Comparison of ENCODE assay signal across 8 mouse cellular contexts in the genomic region with DNA sequence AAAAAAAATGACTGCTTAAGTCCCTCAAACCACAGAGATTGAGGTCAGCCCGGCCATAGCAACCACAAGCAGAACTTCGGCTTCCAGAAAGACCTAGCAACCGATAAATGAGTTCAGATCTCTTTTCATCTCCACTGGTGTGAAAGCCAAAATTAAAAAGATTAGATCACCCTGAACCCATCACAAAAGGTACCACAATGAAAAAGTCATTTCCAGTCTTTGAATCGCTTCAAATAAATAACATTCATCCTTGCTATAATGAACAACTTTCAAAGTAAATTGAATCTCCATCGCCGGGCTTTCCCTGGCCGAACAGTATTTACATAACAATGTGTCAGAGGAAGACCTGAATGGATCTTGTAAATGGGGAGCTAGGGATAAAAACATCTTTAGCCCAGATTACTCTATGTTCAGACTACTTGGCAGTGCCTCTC.
DNase-seq lines count a peak whose midpoint lies in the region; ATAC-seq and TF ChIP-seq lines count a peak whose summit lies in the region.

No protein-coding gene starts in this region.

- H3K9ac ChIP-seq in kidney, embryonic 16.5 days (replicated peaks; ENCODE audit: low read length) = no peak overlapping the region; the same call in 1 of the 2 replicates
- no peak overlapping the region for H3K9ac ChIP-seq in embryonic facial prominence, embryonic 12.5 days
- H3K9ac ChIP-seq in intestine, embryonic 15.5 days = no peak overlapping the region
- peak overlapping the region; percentile 70 for H3K9ac ChIP-seq in neural tube, embryonic 15.5 days (replicated peaks)
- no peak overlapping the region for H3K9ac ChIP-seq in liver, postnatal 0 days (replicated peaks)

- no peak for ATAC-seq in kidney, embryonic 16.5 days (ENCODE audit: low FRiP score, low TSS enrichment)
- no peak for ATAC-seq in embryonic facial prominence, embryonic 12.5 days (ENCODE audit: insufficient number of reproducible peaks, insufficient read depth, low FRiP score, low TSS enrichment)
- no peak for ATAC-seq in intestine, embryonic 15.5 days
- peak; percentile 8; the same call in 1 of the 2 replicates for ATAC-seq in neural tube, embryonic 15.5 days (ENCODE audit: low FRiP score)
- no peak for ATAC-seq in liver, postnatal 0 days

- TF ChIP-seq EP300 in liver, postnatal 0 days (IDR thresholded peaks at IDR 0.05; ENCODE audit: low read depth) = no peak

- peak overlapping the region; percentile 71 for H3K4me2 ChIP-seq in kidney, embryonic 16.5 days (replicated peaks; ENCODE audit: low read depth, low read length)
- peak overlapping the region; percentile 76 for H3K4me2 ChIP-seq in embryonic facial prominence, embryonic 12.5 days (replicated peaks)
- H3K4me2 ChIP-seq in intestine, embryonic 15.5 days (replicated peaks) = peak overlapping the region; percentile 75
- peak overlapping the region; percentile 62 for H3K4me2 ChIP-seq in neural tube, embryonic 15.5 days
- no peak overlapping the region for H3K4me2 ChIP-seq in liver, postnatal 0 days (ENCODE audit: low read depth, low read length)

- no peak for TF ChIP-seq POLR2A in kidney, adult 2 months (IDR thresholded peaks at IDR 0.05; ENCODE audit: low read depth, low read length)

- no peaks in the 10 kb centered on the region for H3K27me3 ChIP-seq in kidney, embryonic 16.5 days (ENCODE audit: insufficient read depth, low read length)
- H3K27me3 ChIP-seq in kidney, adult 2 months (replicated peaks; ENCODE audit: control insufficient read depth, insufficient read depth, low read length) = peaks cover 5% of the 10 kb centered on the region; the same call in 1 of the 2 replicates
- no peaks in the 10 kb centered on the region; the same call in 1 of the 2 replicates for H3K27me3 ChIP-seq in embryonic facial prominence, embryonic 12.5 days
- no peaks in the 10 kb centered on the region; the same call in 1 of the 2 replicates for H3K27me3 ChIP-seq in intestine, embryonic 15.5 days (replicated peaks)
- no peaks in the 10 kb centered on the region for H3K27me3 ChIP-seq in neural tube, embryonic 15.5 days (replicated peaks)
- peaks cover 4% of the 10 kb centered on the region; the same call in 1 of the 2 replicates for H3K27me3 ChIP-seq in liver, postnatal 0 days (ENCODE audit: insufficient read depth, low read length)

- no peaks in the 10 kb centered on the region for H3K9me3 ChIP-seq in kidney, embryonic 16.5 days (ENCODE audit: low read length)
- H3K9me3 ChIP-seq in embryonic facial prominence, embryonic 12.5 days = no peaks in the 10 kb centered on the region
- no peaks in the 10 kb centered on the region for H3K9me3 ChIP-seq in intestine, embryonic 15.5 days
- H3K9me3 ChIP-seq in neural tube, embryonic 15.5 days (replicated peaks) = no peaks in the 10 kb centered on the region
- no peaks in the 10 kb centered on the region for H3K9me3 ChIP-seq in liver, postnatal 0 days (ENCODE audit: low read length)

- peak overlapping the region; percentile 53 for H3K4me3 ChIP-seq in kidney, embryonic 16.5 days (ENCODE audit: low read length)
- no peak overlapping the region for H3K4me3 ChIP-seq in kidney, adult 2 months (ENCODE audit: insufficient read depth, low read depth, low read length)
- peak overlapping the region; percentile 38 for H3K4me3 ChIP-seq in embryonic facial prominence, embryonic 12.5 days
- H3K4me3 ChIP-seq in intestine, embryonic 15.5 days (replicated peaks) = peak overlapping the region; percentile 33
- H3K4me3 ChIP-seq in neural tube, embryonic 15.5 days (replicated peaks) = peak overlapping the region; percentile 60
- H3K4me3 ChIP-seq in liver, postnatal 0 days (ENCODE audit: low read depth, low read length) = no peak overlapping the region

- H3K4me1 ChIP-seq in kidney, embryonic 16.5 days (ENCODE audit: insufficient read depth, low read length) = 0 out of 2 replicates have a peak, but pooled peaks cover 8% of the 10 kb centered on the region
- no peaks in the 10 kb centered on the region; the same call in 1 of the 2 replicates for H3K4me1 ChIP-seq in kidney, adult 2 months (ENCODE audit: control insufficient read depth, insufficient read depth, low read length)
- no peaks in the 10 kb centered on the region for H3K4me1 ChIP-seq in embryonic facial prominence, embryonic 12.5 days
- H3K4me1 ChIP-seq in intestine, embryonic 15.5 days (replicated peaks) = no peaks in the 10 kb centered on the region
- H3K4me1 ChIP-seq in neural tube, embryonic 15.5 days = peaks cover 8% of the 10 kb centered on the region
- 0 out of 2 replicates have a peak, but pooled peaks cover 6% of the 10 kb centered on the region for H3K4me1 ChIP-seq in liver, postnatal 0 days (ENCODE audit: insufficient read depth)

- 6% methylated on average over 7 of the region's 7 CpGs for WGBS in kidney, embryonic 16.5 days
- 29% methylated on average over 7 of the region's 7 CpGs for WGBS in kidney, adult 2 months
- WGBS in embryonic facial prominence, embryonic 12.5 days = 4% methylated on average over 7 of the region's 7 CpGs
- 8% methylated on average over 7 of the region's 7 CpGs for whole genome bisulfite sequencing in intestine, embryonic 15.5 days
- WGBS in neural tube, embryonic 15.5 days = 1% methylated on average over 7 of the region's 7 CpGs
- WGBS in liver, postnatal 0 days (ENCODE audit: insufficient replicate concordance) = 11% methylated on average over 7 of the region's 7 CpGs

- TF ChIP-seq CTCF in kidney, adult 2 months (conservative IDR thresholded peaks at IDR 0.05; ENCODE audit: insufficient read depth, insufficient read length, low read depth, low read length) = no peak
- TF ChIP-seq CTCF in liver, postnatal 0 days (IDR thresholded peaks at IDR 0.05; ENCODE audit: low read depth) = no peak

- H3K36me3 ChIP-seq in kidney, embryonic 16.5 days (ENCODE audit: insufficient read depth, low read length) = no peaks in the 10 kb centered on the region
- H3K36me3 ChIP-seq in kidney, adult 2 months (ENCODE audit: control insufficient read depth, insufficient read depth, low read length) = no peaks in the 10 kb centered on the region
- H3K36me3 ChIP-seq in embryonic facial prominence, embryonic 12.5 days = no peaks in the 10 kb centered on the region
- no peaks in the 10 kb centered on the region for H3K36me3 ChIP-seq in intestine, embryonic 15.5 days
- no peaks in the 10 kb centered on the region for H3K36me3 ChIP-seq in neural tube, embryonic 15.5 days
- no peaks in the 10 kb centered on the region for H3K36me3 ChIP-seq in liver, postnatal 0 days (replicated peaks; ENCODE audit: insufficient read depth, low read length)

- H3K27ac ChIP-seq in kidney, embryonic 16.5 days (ENCODE audit: low read length) = no peak overlapping the region; the same call in 1 of the 2 replicates
- H3K27ac ChIP-seq in kidney, adult 2 months (ENCODE audit: insufficient read depth, low read depth, low read length) = no peak overlapping the region
- H3K27ac ChIP-seq in embryonic facial prominence, embryonic 12.5 days = no peak overlapping the region
- no peak overlapping the region for H3K27ac ChIP-seq in intestine, embryonic 15.5 days
- H3K27ac ChIP-seq in neural tube, embryonic 15.5 days (replicated peaks) = peak overlapping the region; percentile 92
- H3K27ac ChIP-seq in liver, postnatal 0 days (ENCODE audit: low read depth) = no peak overlapping the region

- DNase-seq in kidney, adult 2 months = no peak
- DNase-seq in adrenal gland, postnatal 10 days = no peak
- no peak for DNase-seq in MN1 (ENCODE audit: low spot score)
- DNase-seq in liver, postnatal 0 days = no peak

Comparison
In these comparisons a context has a peak if more than half of its experiments do, and no peak if none do; other contexts are left out.
1. H3K4me3 ChIP-seq: peak in kidney, embryonic 16.5 days (single experiment), embryonic facial prominence, embryonic 12.5 days (single experiment), intestine, embryonic 15.5 days (single experiment) and neural tube, embryonic 15.5 days (single experiment); none in kidney, adult 2 months (single experiment) and liver, postnatal 0 days (single experiment).